In genomic region chr14:124247517-124247916, GRCm38 (mm10) we compare ENCODE assay signal across 33 mouse cellular contexts.
"Had no signal": no experiment of that assay in that cellular context is flagged by ENCODE, and none has a peak within 500 bp of the region (broad histone marks: within the 10 kb centered on the region; RNA-seq: fewer than 3 reads in every experiment).

No protein-coding gene starts in this region.

- DNase-seq: heart, postnatal 10 days; heart, postnatal 14 days; heart, postnatal 36 days; heart, postnatal 4 days; kidney, adult 11 months; kidney, adult 18-20 months; kidney, adult 2 months; kidney, adult 8-10 months; kidney, adult 9 months; kidney, postnatal 10 days; kidney, postnatal 14 days; kidney, postnatal 25 days; kidney, postnatal 36 days; kidney, postnatal 4 days; layer of hippocampus, adult 9-11 months; layer of hippocampus, postnatal 36 days had no signal

- H3K4me3 ChIP-seq: heart, embryonic 13.5 days; heart, embryonic 15.5 days; hindbrain, embryonic 10.5 days; hindbrain, embryonic 12.5 days; hindbrain, embryonic 13.5 days; hindbrain, embryonic 15.5 days; intestine, embryonic 15.5 days; kidney, embryonic 15.5 days; layer of hippocampus, adult 2 months; left cerebral cortex, adult 2 months had no signal

- H3K27ac ChIP-seq: heart, embryonic 13.5 days; heart, embryonic 15.5 days; hindbrain, embryonic 10.5 days; hindbrain, embryonic 12.5 days; hindbrain, embryonic 13.5 days; hindbrain, embryonic 14.5 days; hindbrain, embryonic 15.5 days; hindbrain, postnatal 0 days; intestine, embryonic 15.5 days; kidney, embryonic 15.5 days; kidney, postnatal 0 days; layer of hippocampus, adult 2 months; left cerebral cortex, adult 2 months had no signal

- H3K27me3 ChIP-seq: heart, embryonic 13.5 days; heart, embryonic 15.5 days; hindbrain, embryonic 12.5 days; hindbrain, embryonic 13.5 days; hindbrain, embryonic 15.5 days; intestine, embryonic 15.5 days; kidney, embryonic 15.5 days had no signal

- H3K9me3 ChIP-seq: heart, embryonic 15.5 days; hindbrain, embryonic 15.5 days; intestine, embryonic 15.5 days; kidney, embryonic 15.5 days had no signal

- H3K4me1 ChIP-seq: heart, embryonic 13.5 days; heart, embryonic 15.5 days; hindbrain, embryonic 10.5 days; hindbrain, embryonic 12.5 days; hindbrain, embryonic 13.5 days; hindbrain, embryonic 15.5 days; intestine, embryonic 15.5 days; kidney, embryonic 15.5 days had no signal

- H3K4me2 ChIP-seq: heart, embryonic 13.5 days; heart, embryonic 15.5 days; hindbrain, embryonic 12.5 days; hindbrain, embryonic 13.5 days; hindbrain, embryonic 14.5 days; hindbrain, embryonic 15.5 days; intestine, embryonic 15.5 days; kidney, embryonic 15.5 days had no signal

- H3K9ac ChIP-seq: heart, embryonic 13.5 days; heart, embryonic 15.5 days; hindbrain, embryonic 12.5 days; hindbrain, embryonic 13.5 days; hindbrain, embryonic 14.5 days; hindbrain, embryonic 15.5 days; intestine, embryonic 15.5 days; kidney, embryonic 15.5 days had no signal

- H3K36me3 ChIP-seq: heart, embryonic 13.5 days; heart, embryonic 15.5 days; hindbrain, embryonic 10.5 days; hindbrain, embryonic 12.5 days; hindbrain, embryonic 13.5 days; hindbrain, embryonic 15.5 days; intestine, embryonic 15.5 days; kidney, embryonic 15.5 days had no signal

- ATAC-seq: hindbrain, embryonic 16.5 days; hindbrain, postnatal 0 days; inflammation-experienced regulatory T-cells, adult 6 months; intestine, embryonic 15.5 days; intestine, embryonic 16.5 days; intestine, postnatal 0 days had no signal
